Mouse (Mus musculus) liver, embryonic 14.5 days (tissue): Measurements from ENCODE around the gene Olfr1410. TPM values are rescaled to one million over a fixed set of nuclear protein-coding genes. Genes with fewer than 3 reads are reported as not detected.
A peak's percentile ranks its signal among the peaks of the same experiment; 100 is the strongest.

Experiments
- ATAC-seq: fragments of 200-750 bp; cut with Nextera tagmentation; 2 replicates; pipeline ENCODE4 v1.8.0; 2017; ENCODE audit warnings: moderate number of reproducible peaks, mild to moderate bottlenecking, moderate library complexity; ENCODE audit not compliant: insufficient read depth
- DNase-seq, 3 experiments: peaks; one replicate each; pipeline ENCODE4 v3.0.0-alpha.2; 2012 to 2013; ENCODE audit warnings: low read depth in 3 of 3, low spot score in 3 of 3
- H3K27ac ChIP-seq: fragments of 300-500 bp; sonication (generic); 2 replicates; pipeline ENCODE4 v1.5.1; 2014; ENCODE audit warnings: moderate library complexity, mild to moderate bottlenecking, control low read depth, inconsistent platforms
- H3K27me3 ChIP-seq: fragments of 300-500 bp; sonication (generic); 2 replicates; pipeline ENCODE4 v1.6.1; 2014; ENCODE audit warnings: mild to moderate bottlenecking, low read length, moderate library complexity; ENCODE audit not compliant: control insufficient read depth, insufficient read depth
- H3K36me3 ChIP-seq: fragments of 300-500 bp; sonication (generic); replicated peaks from 2 replicates; pipeline ENCODE4 v1.6.1; 2014; ENCODE audit warnings: low read depth; ENCODE audit not compliant: control insufficient read depth, insufficient read depth
- H3K4me1 ChIP-seq, 2 experiments: fragments of 200-500 bp in 1 of 2; fragments of 300-500 bp in 1 of 2; sonication (generic) in 1 of 2; replicated peaks; 2 replicates each; pipeline ENCODE4 v1.6.1; 2012 to 2014; ENCODE audit warnings: antibody characterized with exemption in 1 of 2, inconsistent platforms in 1 of 2, low read length in 1 of 2; ENCODE audit not compliant: control insufficient read depth in 2 of 2, insufficient read depth in 2 of 2
- H3K4me2 ChIP-seq: fragments of 300-500 bp; sonication (generic); 2 replicates; pipeline ENCODE4 v1.6.1; 2014; ENCODE audit warnings: low read depth, mild to moderate bottlenecking, control low read depth, moderate library complexity
- H3K4me3 ChIP-seq, 2 experiments: fragments of 200-500 bp in 1 of 2; fragments of 300-500 bp in 1 of 2; sonication (generic) in 1 of 2; 2 replicates each; pipeline ENCODE4 v1.5.1; 2012 to 2014; ENCODE audit warnings: low read depth in 2 of 2, low read length in 2 of 2, mild to moderate bottlenecking in 2 of 2, control low read depth in 1 of 2, inconsistent platforms in 1 of 2, moderate library complexity in 1 of 2; ENCODE audit not compliant: insufficient read depth in 1 of 2
- H3K9ac ChIP-seq: fragments of 300-500 bp; sonication (generic); replicated peaks from 2 replicates; pipeline ENCODE4 v1.6.1; 2014; ENCODE audit warnings: mild to moderate bottlenecking, control low read depth, moderate library complexity
- H3K9me3 ChIP-seq: fragments of 300-500 bp; sonication (generic); 2 replicates; pipeline ENCODE4 v1.6.1; 2016; ENCODE audit warnings: low read length, mixed read lengths; ENCODE audit not compliant: control insufficient read depth
- CTCF ChIP-seq: IDR thresholded peaks from 2 replicates; pipeline ENCODE4 v1.5.1; 2016; ENCODE audit warnings: antibody characterized with exemption, low read depth, control low read depth
- EP300 ChIP-seq: IDR thresholded peaks from 2 replicates; pipeline ENCODE4 v1.6.1; 2016; ENCODE audit warnings: antibody characterized with exemption, low read depth
- WGBS: fragments of 180-500 bp; shearing (Covaris S2); extraction: QIAGEN DNeasy Blood & Tissue Kit; methylation state at CpG from one replicate; pipeline ENCODE4 v1.1.7; 2014; ENCODE audit not compliant: insufficient replicate concordance; 5-methylcytosine and 5-hydroxymethylcytosine counted together
- polyA plus RNA-seq, 2 experiments: library from polyadenylated mRNA; depleted of rRNA in 1 of 2; stranded (reverse) in 1 of 2; unstranded in 1 of 2; fragments of >200 nt; fragmentation: Nextera tagmentation in 1 of 2; extraction: Ambion mirVana in 1 of 2; gene quantifications; 2 replicates each; pipeline versions ENCODE4 v1.2.1 to v1.2.3; 2012 to 2014

Gene Olfr1410
- polyA plus RNA-seq, 2 experiments, result not detected

GRCm38 (mm10) chr1:92637501-92638172 lies 32.1 kb downstream of the Olfr1410 start:
- H3K36me3 ChIP-seq, result no peaks in the 10 kb centered on the region
- H3K9ac ChIP-seq, result no peak overlapping the region
- peaks cover 0 to 12% of the 10 kb centered on the region in 2 experiments; a peak in 2 of 4 replicates for H3K4me1 ChIP-seq
- no peak for DNase-seq
- H3K4me2 ChIP-seq, result no peak overlapping the region
- ATAC-seq, result no peak
- H3K27me3 ChIP-seq, result no peaks in the 10 kb centered on the region
- H3K4me3 ChIP-seq, result no peak overlapping the region
- WGBS, result 83% methylated on average over 15 of the region's 15 CpGs
- H3K9me3 ChIP-seq, result no peaks in the 10 kb centered on the region
- H3K27ac ChIP-seq, result no peak overlapping the region
- TF ChIP-seq CTCF, result no peak
- no peak for TF ChIP-seq EP300

GRCm38 (mm10) chr1:92638181-92638580 lies 32.6 kb downstream of the Olfr1410 start:
- DNase-seq, result no peak
- Histone ChIP-seq H3K27me3 (no peaks in the 10 kb centered on the region), H3K4me1 (peaks cover 0 to 12% of the 10 kb centered on the region in 2 experiments; a peak in 2 of 4 replicates), H3K27ac (no peak overlapping the region), H3K36me3 (no peaks in the 10 kb centered on the region), H3K9ac (no peak overlapping the region), H3K4me2 (no peak overlapping the region), H3K4me3 (no peak overlapping the region), H3K9me3 (no peaks in the 10 kb centered on the region)
- 82% methylated on average over 3 of the region's 3 CpGs for WGBS
- ATAC-seq, result no peak
- no peak for TF ChIP-seq EP300
- no peak for TF ChIP-seq CTCF

DNA sequence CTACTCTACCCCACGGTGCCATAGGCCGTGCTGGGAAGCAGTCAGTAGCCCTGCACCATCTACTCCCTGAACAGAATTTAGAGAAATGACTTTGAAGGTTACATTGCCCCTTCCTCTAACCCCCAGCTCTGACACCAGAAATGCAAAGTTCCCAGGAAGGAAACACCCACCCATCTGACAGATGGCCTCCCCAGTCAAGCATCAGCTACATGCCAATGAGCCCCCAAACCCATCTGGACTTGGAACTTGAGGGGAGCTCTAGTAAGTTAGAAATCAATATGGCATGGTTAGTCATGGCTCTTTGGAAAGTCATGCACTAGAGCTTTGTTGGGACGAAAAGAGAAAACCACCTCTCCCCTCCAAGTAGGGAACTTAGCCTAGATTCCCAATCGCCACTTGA lies 33.2 kb downstream of the Olfr1410 start:
- DNase-seq, result no peak
- Histone ChIP-seq H3K4me1 (peaks cover 0 to 12% of the 10 kb centered on the region in 2 experiments; a peak in 2 of 4 replicates), H3K27ac (no peak overlapping the region), H3K27me3 (no peaks in the 10 kb centered on the region), H3K4me2 (no peak overlapping the region), H3K9me3 (no peaks in the 10 kb centered on the region), H3K9ac (no peak overlapping the region), H3K36me3 (no peaks in the 10 kb centered on the region), H3K4me3 (no peak overlapping the region)
- TF ChIP-seq CTCF (no peak), EP300 (no peak)
- ATAC-seq, result no peak
- WGBS, result 79% methylated on average over 4 of the region's 4 CpGs

GRCm38 (mm10) chr1:92640393-92640792 lies 34.8 kb downstream of the Olfr1410 start:
- peak overlapping the region; percentile 79 to 95; a peak in 2 of 4 replicates for H3K4me3 ChIP-seq
- H3K4me2 ChIP-seq, result peak overlapping the region; percentile 82
- peaks cover 0 to 12% of the 10 kb centered on the region in 2 experiments; a peak in 2 of 4 replicates for H3K4me1 ChIP-seq
- no peak overlapping the region; the same call in 1 of the 2 replicates for H3K9ac ChIP-seq
- H3K27ac ChIP-seq, result no peak overlapping the region
- TF ChIP-seq CTCF (no peak), EP300 (no peak)
- no peaks in the 10 kb centered on the region for H3K36me3 ChIP-seq
- WGBS, result 37% methylated on average over 6 of the region's 6 CpGs
- ATAC-seq (no peak), DNase-seq (no peak)
- H3K27me3 ChIP-seq, result no peaks in the 10 kb centered on the region
- no peaks in the 10 kb centered on the region for H3K9me3 ChIP-seq

GRCm38 (mm10) chr1:92641514-92642272 lies 36.1 kb downstream of the Olfr1410 start, which contains the start of gene Cops9:
TSS of gene Cops9 (minus strand) at chr1:92641985.
- Histone ChIP-seq H3K36me3 (no peaks in the 10 kb centered on the region), H3K9ac (peak within 1 kb of the TSS; percentile 64), H3K27me3 (no peaks in the 10 kb centered on the region), H3K27ac (no peak within 1 kb of the TSS; the same call in 1 of the 2 replicates), H3K9me3 (no peaks in the 10 kb centered on the region), H3K4me3 (peak within 1 kb of the TSS; percentile 79 to 95), H3K4me2 (peak within 1 kb of the TSS; percentile 82), H3K4me1 (peaks cover 0 to 12% of the 10 kb centered on the region in 2 experiments; a peak in 2 of 4 replicates)
- no peak for TF ChIP-seq CTCF
- no peak for TF ChIP-seq EP300
- ATAC-seq, result peak; percentile 86
- WGBS, result 2% methylated on average over 50 of the region's 50 CpGs
- peak; percentile 70 to 76 (median 74) for DNase-seq
